Mouse (Mus musculus): ENCODE results near the gene Dhx16.

DNA sequence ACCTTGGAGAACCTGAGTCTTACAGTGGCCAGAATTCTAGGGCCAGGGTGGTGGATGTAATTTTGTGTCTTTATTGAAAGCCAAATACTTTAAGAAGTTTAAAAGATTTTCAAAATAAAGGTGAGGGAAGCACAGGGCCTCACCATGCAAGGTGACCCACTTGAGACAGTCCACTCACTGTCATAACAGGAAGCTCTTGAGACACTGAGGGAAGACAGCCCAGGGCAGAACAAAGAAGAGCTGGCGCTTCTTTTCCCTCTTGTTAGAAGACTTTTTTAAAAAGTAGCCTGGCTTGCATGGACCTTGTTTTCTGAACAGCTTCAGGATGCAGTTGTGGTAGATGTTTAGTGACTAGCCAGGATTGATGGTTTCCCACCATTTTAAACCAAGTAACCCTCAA, 40.8 kb downstream of the Dhx16 start:
- TF ChIP-seq CTCF (conservative IDR thresholded peaks at IDR 0.05; ENCODE audit: low read length): no peak
- TF ChIP-seq POU5F1 (IDR thresholded peaks at IDR 0.05; ENCODE audit: borderline replicate concordance, low read length): no peak
- no peak for TF ChIP-seq NANOG (IDR thresholded peaks at IDR 0.05; ENCODE audit: borderline replicate concordance, low read length)
